Mouse (Mus musculus) CH12.LX (cell line): ENCODE measurements around the gene Gm14085. TPM values are rescaled to one million over a fixed set of nuclear protein-coding genes. Genes with fewer than 3 reads are reported as not detected.

Experiments used
- DNase-seq: peaks from one replicate; pipeline ENCODE4 v3.0.0-alpha.2; 2013; ENCODE audit errors: extremely low read depth
- H3K27ac ChIP-seq: 2 replicates; pipeline ENCODE4 v1.5.1; 2012; ENCODE audit warnings: low read depth, mild to moderate bottlenecking, control low read depth, moderate library complexity; ENCODE audit not compliant: insufficient read depth
- H3K27me3 ChIP-seq: replicated peaks from 2 replicates; pipeline ENCODE3; 2012; ENCODE audit warnings: inconsistent platforms
- H3K36me3 ChIP-seq, 2 experiments: replicated peaks in 1 of 2; 2 replicates each; pipeline versions ENCODE3 to v1.6.1; 2012; ENCODE audit warnings: inconsistent platforms in 1 of 2, low read length in 1 of 2, mild to moderate bottlenecking in 1 of 2, mixed read lengths in 1 of 2, moderate library complexity in 1 of 2; ENCODE audit not compliant: control insufficient read depth in 1 of 2, insufficient read depth in 1 of 2
- H3K4me1 ChIP-seq, 2 experiments: 2 replicates each; pipeline ENCODE4 v1.6.1; 2012; ENCODE audit warnings: inconsistent platforms in 1 of 2, moderate library complexity in 1 of 2; ENCODE audit not compliant: insufficient read depth in 2 of 2, control insufficient read depth in 1 of 2
- H3K4me2 ChIP-seq: 2 replicates; pipeline ENCODE4 v1.6.1; 2012; ENCODE audit warnings: low read depth, mild to moderate bottlenecking, control low read depth; ENCODE audit not compliant: poor library complexity, insufficient read depth, severe bottlenecking
- H3K4me3 ChIP-seq, 3 experiments: fragments of 150-350 bp in 1 of 3; sonication (generic) in 1 of 3; replicated peaks in 1 of 3; 2 replicates each; pipeline versions ENCODE3 to v1.5.1; 2011 to 2012; ENCODE audit warnings: low read depth in 2 of 3, low read length in 2 of 3, mild to moderate bottlenecking in 2 of 3, moderate library complexity in 2 of 3, control low read depth in 1 of 3, improper control_type of control experiment in 1 of 3, inconsistent platforms in 1 of 3, mixed read lengths in 1 of 3; ENCODE audit not compliant: poor library complexity in 1 of 3
- H3K79me2 ChIP-seq: replicated peaks from 2 replicates; pipeline ENCODE4 v1.6.1; 2012; ENCODE audit warnings: mild to moderate bottlenecking, moderate library complexity; ENCODE audit not compliant: control insufficient read depth, poor library complexity, insufficient read depth, severe bottlenecking; ENCODE audit errors: extremely low read depth
- H3K9ac ChIP-seq: 2 replicates; pipeline ENCODE4 v1.6.1; 2012; ENCODE audit warnings: low read depth, mild to moderate bottlenecking, control low read depth, moderate library complexity; ENCODE audit not compliant: insufficient read depth
- H3K9me3 ChIP-seq: replicated peaks from 2 replicates; pipeline ENCODE3; 2012; ENCODE audit warnings: low read length, inconsistent platforms, mixed read lengths
- BHLHE40 ChIP-seq: IDR thresholded peaks from 2 replicates; pipeline ENCODE4 v1.6.1; 2011; ENCODE audit warnings: mild to moderate bottlenecking, low read depth, low read length, improper control_type of control experiment
- CHD1 ChIP-seq: IDR thresholded peaks from 2 replicates; pipeline ENCODE4 v1.6.1; 2012; ENCODE audit warnings: low read depth, low read length, improper control_type of control experiment, inconsistent platforms
- EP300 ChIP-seq: IDR thresholded peaks from 2 replicates; pipeline ENCODE4 v1.6.1; 2011; ENCODE audit warnings: low read length, improper control_type of control experiment
- GABPA ChIP-seq: IDR thresholded peaks from 2 replicates; pipeline ENCODE4 v1.6.1; 2012; ENCODE audit warnings: low read depth, low read length, improper control_type of control experiment, inconsistent platforms; ENCODE audit not compliant: insufficient replicate concordance
- JUND ChIP-seq: conservative IDR thresholded peaks from 2 replicates; pipeline ENCODE4 v1.6.1; 2011; ENCODE audit warnings: low read depth, low read length, improper control_type of control experiment
- MAX ChIP-seq: IDR thresholded peaks from 2 replicates; pipeline ENCODE4 v1.6.1; 2011; ENCODE audit warnings: low read length, improper control_type of control experiment
- MAZ ChIP-seq: IDR thresholded peaks from 2 replicates; pipeline ENCODE4 v1.6.1; 2012; ENCODE audit warnings: low read depth, mild to moderate bottlenecking, inconsistent platforms, low read length, improper control_type of control experiment, moderate library complexity
- NELFE ChIP-seq: IDR thresholded peaks from 2 replicates; pipeline ENCODE4 v1.6.1; 2011; ENCODE audit warnings: low read depth, low read length, improper control_type of control experiment
- NRF1 ChIP-seq: IDR thresholded peaks from 2 replicates; pipeline ENCODE4 v1.6.1; 2014; ENCODE audit warnings: low read depth, mild to moderate bottlenecking, inconsistent platforms, low read length, improper control_type of control experiment, moderate library complexity
- POLR2AphosphoS2 ChIP-seq: IDR thresholded peaks from 2 replicates; pipeline ENCODE4 v1.6.1; 2011; ENCODE audit warnings: low read depth, low read length, improper control_type of control experiment
- RAD21 ChIP-seq: IDR thresholded peaks from 2 replicates; pipeline ENCODE4 v1.6.1; 2011; ENCODE audit warnings: low read depth, mild to moderate bottlenecking, low read length, improper control_type of control experiment, moderate library complexity
- SIN3A ChIP-seq: IDR thresholded peaks from 2 replicates; pipeline ENCODE4 v1.6.1; 2012; ENCODE audit warnings: low read length, improper control_type of control experiment, inconsistent platforms
- SMC3 ChIP-seq: IDR thresholded peaks from 2 replicates; pipeline ENCODE4 v1.6.1; 2011; ENCODE audit warnings: low read depth, low read length, improper control_type of control experiment
- USF1 ChIP-seq: IDR thresholded peaks from 2 replicates; pipeline ENCODE4 v1.6.1; 2014; ENCODE audit warnings: low read depth, mild to moderate bottlenecking, inconsistent platforms, low read length, improper control_type of control experiment
- USF2 ChIP-seq: conservative IDR thresholded peaks from 2 replicates; pipeline ENCODE4 v1.6.1; 2011; ENCODE audit warnings: low read depth, low read length, improper control_type of control experiment
- ZKSCAN1 ChIP-seq: IDR thresholded peaks from 2 replicates; pipeline ENCODE4 v1.6.1; 2012; ENCODE audit warnings: low read depth, inconsistent platforms, low read length, improper control_type of control experiment, borderline replicate concordance
- ZMIZ1 ChIP-seq: IDR thresholded peaks from 2 replicates; pipeline ENCODE4 v1.6.1; 2012; ENCODE audit warnings: low read depth, mild to moderate bottlenecking, inconsistent platforms, low read length, improper control_type of control experiment
- dilution Hi-C: fragments of 300-500 bp; cut with MboI; formaldehyde crosslinking; loops from 2 replicates; pipeline ENCODE4 v1.14.3; 2020; ENCODE audit warnings: low sequenced_read_pairs; ENCODE audit not compliant: extremely low pct_unique_long_range_greater_than_20kb, extremely low pct_ligation_motif_present
- in situ Hi-C: fragments of 300-500 bp; cut with MboI; formaldehyde crosslinking; loops from 3 replicates; pipeline ENCODE4 v1.14.3; 2019; ENCODE audit warnings: low sequenced_read_pairs, low pct_ligation_motif_present, low pct_unique_long_range_greater_than_20kb, mixed read lengths
- polyA plus RNA-seq: library from polyadenylated mRNA; unstranded; fragments of >175 nt; gene quantifications from 2 replicates; pipeline ENCODE4 v1.2.1, GENCODE M21; 2012; ENCODE audit warnings: low read depth; ENCODE audit not compliant: insufficient read length
- total RNA-seq, 2 experiments: library from RNA; depleted of rRNA; stranded (reverse); fragments of 300-350 nt in 1 of 2; fragments of >200 nt in 1 of 2; gene quantifications; 2 replicates each; pipeline ENCODE4 v1.2.3; 2012 to 2014

Gm14085 gene
- total and polyA plus RNA-seq, 3 experiments, result 0.24 TPM; not detected in 2

DNA sequence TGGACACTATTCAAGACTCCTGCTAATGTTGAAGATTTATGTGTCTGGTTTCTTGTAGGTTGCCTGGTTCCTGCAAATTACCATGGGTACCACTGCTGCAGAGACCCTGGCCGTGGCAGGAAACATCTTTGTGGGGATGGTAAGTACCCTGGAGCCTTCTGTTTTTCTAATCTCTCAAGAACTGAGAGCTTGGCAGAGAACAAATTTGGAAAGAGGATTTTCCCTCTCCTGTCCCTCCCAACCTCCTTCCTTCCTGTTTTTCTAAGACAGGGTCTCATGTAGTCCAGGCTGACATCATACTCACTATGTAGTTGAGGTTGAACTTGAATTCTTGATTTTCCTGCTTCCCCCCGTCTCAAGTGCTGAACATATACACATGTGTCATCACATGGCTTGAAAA lies 32.3 kb upstream of the Gm14085 start:
- in situ Hi-C loops, result no loop called here
- no peaks in the 10 kb centered on the region for H3K27me3 ChIP-seq
- no peaks in the 10 kb centered on the region for H3K9me3 ChIP-seq
- no peak overlapping the region for H3K4me2 ChIP-seq
- no peak overlapping the region for H3K9ac ChIP-seq
- dilution Hi-C loops, result no loop called here
- H3K4me3 ChIP-seq, result no peak overlapping the region
- H3K27ac ChIP-seq, result no peak overlapping the region
- peaks cover 58 to 83% of the 10 kb centered on the region in 2 experiments for H3K36me3 ChIP-seq
- H3K79me2 ChIP-seq, result no peaks in the 10 kb centered on the region
- DNase-seq, result no peak
- no peaks in the 10 kb centered on the region for H3K4me1 ChIP-seq
- TF ChIP-seq JUND (no peak), MAZ (no peak), NELFE (no peak), ZMIZ1 (no peak), CHD1 (no peak), SMC3 (no peak), USF1 (no peak), ZKSCAN1 (no peak), NRF1 (no peak), MAX (no peak), EP300 (no peak), BHLHE40 (no peak), GABPA (no peak), USF2 (no peak), SIN3A (no peak)

DNA sequence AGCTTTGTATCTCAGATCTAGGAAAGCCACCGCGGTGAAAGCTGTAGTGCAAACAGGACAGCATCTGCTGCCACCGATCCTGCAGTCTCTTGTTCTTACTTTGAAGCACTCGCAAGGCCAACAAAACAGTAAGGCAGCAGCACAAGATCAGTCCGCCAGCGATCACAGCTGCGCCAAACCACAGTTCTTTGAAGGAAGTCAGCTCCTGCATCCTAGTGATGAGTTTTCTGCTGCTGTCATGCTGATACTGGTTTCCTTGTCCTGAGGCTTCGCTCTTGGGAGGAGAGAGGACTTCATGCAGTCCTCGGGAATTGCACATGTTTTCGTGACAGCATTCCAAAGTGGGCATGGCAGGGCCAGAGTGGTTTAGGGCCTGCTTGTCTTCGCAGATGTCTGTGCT lies 17.8 kb upstream of the Gm14085 start:
- Histone ChIP-seq H3K9me3 (no peaks in the 10 kb centered on the region), H3K4me2 (peak overlapping the region; percentile 68; the same call in 1 of the 2 replicates), H3K4me3 (peak overlapping the region in 1 of 3 experiments; percentile 54), H3K27ac (no peak overlapping the region), H3K79me2 (no peaks in the 10 kb centered on the region), H3K27me3 (no peaks in the 10 kb centered on the region), H3K4me1 (peaks cover 5 to 8% of the 10 kb centered on the region in 2 experiments), H3K36me3 (no peaks in the 10 kb centered on the region), H3K9ac (no peak overlapping the region)
- TF ChIP-seq POLR2AphosphoS2 (no peak), RAD21 (no peak), SMC3 (no peak)
- no peak for DNase-seq
- dilution Hi-C loops (no loop called here), in situ Hi-C loops (no loop called here)
